Mouse (Mus musculus) adrenal gland, adult (tissue): ENCODE data around the gene Flcn.

Experiments
- DNase-seq, 2 experiments: peaks; one replicate each; pipeline ENCODE4 v3.0.0; 2022 to 2023; ENCODE audit warnings: low spot score in 1 of 2; ENCODE audit not compliant: inconsistent age in 2 of 2

Gene Flcn

GRCm38 (mm10) chr11:59808170-59808960, 1.5 kb downstream of the Flcn start:
- peak in 1 of 2 experiments; percentile 44 for DNase-seq

GRCm38 (mm10) chr11:59805656-59806055, 4.2 kb downstream of the Flcn start:
- no peak for DNase-seq

GRCm38 (mm10) chr11:59805256-59805655, 4.6 kb downstream of the Flcn start:
- peak in 1 of 2 experiments; percentile 22 for DNase-seq

- DNase-seq = peak in 1 of 2 experiments; percentile 58
Observed at GRCm38 (mm10) chr11:59804409-59805110, 5.3 kb downstream of the Flcn start.

GRCm38 (mm10) chr11:59803516-59803915, 6.3 kb downstream of the Flcn start:
- DNase-seq = no peak

- DNase-seq = no peak
Observed at GRCm38 (mm10) chr11:59801881-59802280, 7.9 kb downstream of the Flcn start.

GRCm38 (mm10) chr11:59800412-59800811, 9.4 kb downstream of the Flcn start:
- DNase-seq = no peak

GRCm38 (mm10) chr11:59793390-59793789, 16.4 kb downstream of the Flcn start:
- no peak for DNase-seq

GRCm38 (mm10) chr11:59789311-59789710, 20.5 kb downstream of the Flcn start:
- DNase-seq = no peak

- DNase-seq = peak; percentile 58 to 77
Observed at GRCm38 (mm10) chr11:59787199-59787781, 22.5 kb downstream of the Flcn start, which contains the start of gene Pld6. Gene Pld6 (minus strand): TSS chr11:59787645.

- peak in 1 of 2 experiments; percentile 71 for DNase-seq
Observed at GRCm38 (mm10) chr11:59786444-59787198, 23.2 kb downstream of the Flcn start.

GRCm38 (mm10) chr11:59783591-59783990, 26.2 kb downstream of the Flcn start:
- DNase-seq = no peak

GRCm38 (mm10) chr11:59782091-59782590, 27.7 kb downstream of the Flcn start:
- no peak for DNase-seq

- no peak for DNase-seq
Observed at GRCm38 (mm10) chr11:59780241-59780640, 29.6 kb downstream of the Flcn start.

- DNase-seq = no peak
Observed at GRCm38 (mm10) chr11:59779406-59779805, 30.4 kb downstream of the Flcn start.

GRCm38 (mm10) chr11:59778874-59779223, 31.0 kb downstream of the Flcn start:
- no peak for DNase-seq

GRCm38 (mm10) chr11:59778181-59778873, 31.5 kb downstream of the Flcn start:
- DNase-seq = peak; percentile 73 to 91

- no peak for DNase-seq
Observed at GRCm38 (mm10) chr11:59777259-59777658, 32.6 kb downstream of the Flcn start.

- no peak for DNase-seq
Observed at GRCm38 (mm10) chr11:59775435-59776148, 34.2 kb downstream of the Flcn start.

GRCm38 (mm10) chr11:59774522-59774921, 35.3 kb downstream of the Flcn start:
- no peak for DNase-seq
